Mouse (Mus musculus) MEL (cell line): ENCODE data around the gene Exoc3l2.

Experiments used
- BHLHE40 ChIP-seq: IDR thresholded peaks from 2 replicates; pipeline ENCODE4 v1.6.1; 2012; ENCODE audit warnings: low read depth, mild to moderate bottlenecking, inconsistent platforms, low read length, improper control_type of control experiment, borderline replicate concordance
- CHD2 ChIP-seq: IDR thresholded peaks from 2 replicates; pipeline ENCODE4 v1.6.1; 2011; ENCODE audit warnings: low read length, improper control_type of control experiment
- CTCF ChIP-seq, 3 experiments: IDR thresholded peaks in 2 of 3; conservative IDR thresholded peaks in 1 of 3; 2 replicates each; pipeline ENCODE4 v1.5.1; 2011 to 2012; ENCODE audit warnings: low read length in 3 of 3, low read depth in 2 of 3, mild to moderate bottlenecking in 2 of 3, improper control_type of control experiment in 1 of 3, inconsistent platforms in 1 of 3, mixed read lengths in 1 of 3, moderate library complexity in 1 of 3; ENCODE audit not compliant: control insufficient read depth in 1 of 3, insufficient read depth in 1 of 3, poor library complexity in 1 of 3, severe bottlenecking in 1 of 3
- ELF1 ChIP-seq: IDR thresholded peaks from 2 replicates; pipeline ENCODE4 v1.6.1; 2014; ENCODE audit warnings: low read depth, mild to moderate bottlenecking, inconsistent platforms, low read length, improper control_type of control experiment, moderate library complexity
- EP300 ChIP-seq, 2 experiments: IDR thresholded peaks; 2 replicates each; pipeline ENCODE4 v1.6.1; 2011; ENCODE audit warnings: improper control_type of control experiment in 2 of 2, low read length in 2 of 2, low read depth in 1 of 2, mild to moderate bottlenecking in 1 of 2
- GABPA ChIP-seq: IDR thresholded peaks from 2 replicates; pipeline ENCODE4 v1.6.1; 2012; ENCODE audit warnings: low read depth, mild to moderate bottlenecking, inconsistent platforms, low read length, improper control_type of control experiment, moderate library complexity
- MAX ChIP-seq: IDR thresholded peaks from 2 replicates; pipeline ENCODE4 v1.6.1; 2011; ENCODE audit warnings: low read length, improper control_type of control experiment
- MYB ChIP-seq: IDR thresholded peaks from 2 replicates; pipeline ENCODE4 v1.6.1; 2011; ENCODE audit warnings: mild to moderate bottlenecking, low read depth, low read length, improper control_type of control experiment
- POLR2A ChIP-seq, 2 experiments: IDR thresholded peaks; 2 replicates each; pipeline ENCODE4 v1.6.1; 2011 to 2012; ENCODE audit warnings: low read length in 2 of 2, mild to moderate bottlenecking in 2 of 2, control low read depth in 1 of 2, improper control_type of control experiment in 1 of 2, low read depth in 1 of 2, moderate library complexity in 1 of 2; ENCODE audit not compliant: control insufficient read depth in 1 of 2, insufficient read depth in 1 of 2, poor library complexity in 1 of 2
- POLR2AphosphoS5 ChIP-seq: IDR thresholded peaks from 2 replicates; pipeline ENCODE4 v1.6.1; 2012; ENCODE audit warnings: low read depth, borderline replicate concordance, mild to moderate bottlenecking, inconsistent platforms, low read length, moderate library complexity, mixed read lengths
- RAD21 ChIP-seq: IDR thresholded peaks from 2 replicates; pipeline ENCODE4 v1.6.1; 2011; ENCODE audit warnings: mild to moderate bottlenecking, low read depth, low read length, improper control_type of control experiment
- USF1 ChIP-seq: IDR thresholded peaks from 2 replicates; pipeline ENCODE4 v1.6.1; 2014; ENCODE audit warnings: low read depth, mild to moderate bottlenecking, inconsistent platforms, low read length, improper control_type of control experiment, moderate library complexity
- ZC3H11A ChIP-seq: IDR thresholded peaks from 2 replicates; pipeline ENCODE4 v1.6.1; 2012; ENCODE audit warnings: low read depth, mild to moderate bottlenecking, inconsistent platforms, low read length, improper control_type of control experiment
- ZNF384 ChIP-seq: IDR thresholded peaks from 2 replicates; pipeline ENCODE4 v1.6.1; 2012; ENCODE audit warnings: low read depth, mild to moderate bottlenecking, inconsistent platforms, low read length, improper control_type of control experiment

- TF ChIP-seq CTCF (IDR thresholded peaks at IDR 0.05 in 2 of 3, conservative IDR thresholded peaks at IDR 0.05 in 1 of 3; ENCODE audit: control insufficient read depth in 1 of 3, insufficient read depth in 1 of 3, low read depth in 2 of 3, low read length in 3 of 3, poor library complexity in 1 of 3, severe bottlenecking in 1 of 3) = no peak
- TF ChIP-seq MAX = no peak
- TF ChIP-seq POLR2A (IDR thresholded peaks at IDR 0.05; ENCODE audit: control insufficient read depth in 1 of 2, insufficient read depth in 1 of 2, low read depth in 1 of 2, low read length in 2 of 2, poor library complexity in 1 of 2) = no peak
- no peak for TF ChIP-seq ZNF384
- no peak for TF ChIP-seq BHLHE40
- no peak for TF ChIP-seq EP300 (IDR thresholded peaks at IDR 0.05; ENCODE audit: low read depth in 1 of 2, low read length in 2 of 2)
- TF ChIP-seq USF1 = no peak
- no peak for TF ChIP-seq GABPA
- no peak for TF ChIP-seq ELF1
- no peak for TF ChIP-seq CHD2
- no peak for TF ChIP-seq MYB
- no peak for TF ChIP-seq ZC3H11A
- no peak for TF ChIP-seq POLR2AphosphoS5
- TF ChIP-seq RAD21 = no peak
These were observed 62.0 kb downstream of the Exoc3l2 start for GRCm38 (mm10) chr7:19525105-19525481.
